Mouse (Mus musculus) 3T3-L1 (cell line): ENCODE results near the gene Fkbp4.

Experiments
- DNase-seq: peaks from one replicate; pipeline ENCODE4 v3.0.0-alpha.2; 2015; ENCODE audit warnings: low read depth, low spot score

Gene Fkbp4

DNA sequence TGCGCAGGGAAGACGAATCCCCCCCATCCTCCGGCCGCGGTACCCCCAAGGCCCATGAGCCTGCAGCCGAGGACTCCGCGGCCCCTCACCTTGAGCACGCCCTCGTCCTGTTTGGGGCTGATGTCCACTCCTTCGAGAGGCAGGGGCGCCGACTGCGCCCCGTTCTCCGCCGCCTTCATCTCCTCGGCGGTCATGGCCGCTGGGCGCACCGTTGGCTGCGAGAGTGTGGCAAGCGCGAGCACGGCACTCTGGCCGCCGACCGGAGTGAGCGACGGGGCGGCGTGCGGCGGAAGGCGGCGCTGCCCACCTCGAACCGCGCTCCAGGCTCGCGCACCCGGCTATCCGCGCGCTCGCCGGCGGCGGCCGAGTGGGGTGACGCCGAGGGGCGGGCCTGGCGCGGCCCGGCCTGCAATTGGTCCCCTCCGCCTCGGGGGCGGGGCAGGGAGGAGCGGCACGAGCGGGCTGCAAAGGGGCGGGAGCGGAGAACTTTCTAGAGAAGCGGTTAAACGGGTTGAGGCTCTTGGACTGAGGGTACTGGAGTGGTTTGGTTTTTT lies at the start of gene Fkbp4:
Fkbp4 (minus strand) TSS at position 361 of the 554 bp plus-strand sequence.
- peak; percentile 89 for DNase-seq

DNA sequence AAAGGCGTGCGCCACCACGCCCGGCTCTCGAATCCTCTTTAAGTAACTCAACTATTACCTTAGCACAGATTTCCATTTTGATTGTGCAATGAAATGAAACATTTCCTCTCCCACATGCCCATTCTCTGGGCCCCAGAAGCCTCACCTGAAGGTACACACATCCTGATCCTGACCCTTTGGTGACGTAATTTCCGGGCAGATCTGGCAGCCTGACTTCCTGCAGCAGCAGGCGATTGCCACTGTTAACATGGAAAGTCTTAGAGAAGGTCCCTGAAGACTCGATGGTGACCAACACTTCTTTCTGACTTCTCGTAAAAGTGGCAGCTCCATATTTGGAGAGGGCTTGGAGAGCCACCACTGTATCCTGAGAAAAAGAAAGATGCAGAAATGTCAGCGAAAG lies 49.3 kb upstream of the Fkbp4 start:
- no peak for DNase-seq

DNA sequence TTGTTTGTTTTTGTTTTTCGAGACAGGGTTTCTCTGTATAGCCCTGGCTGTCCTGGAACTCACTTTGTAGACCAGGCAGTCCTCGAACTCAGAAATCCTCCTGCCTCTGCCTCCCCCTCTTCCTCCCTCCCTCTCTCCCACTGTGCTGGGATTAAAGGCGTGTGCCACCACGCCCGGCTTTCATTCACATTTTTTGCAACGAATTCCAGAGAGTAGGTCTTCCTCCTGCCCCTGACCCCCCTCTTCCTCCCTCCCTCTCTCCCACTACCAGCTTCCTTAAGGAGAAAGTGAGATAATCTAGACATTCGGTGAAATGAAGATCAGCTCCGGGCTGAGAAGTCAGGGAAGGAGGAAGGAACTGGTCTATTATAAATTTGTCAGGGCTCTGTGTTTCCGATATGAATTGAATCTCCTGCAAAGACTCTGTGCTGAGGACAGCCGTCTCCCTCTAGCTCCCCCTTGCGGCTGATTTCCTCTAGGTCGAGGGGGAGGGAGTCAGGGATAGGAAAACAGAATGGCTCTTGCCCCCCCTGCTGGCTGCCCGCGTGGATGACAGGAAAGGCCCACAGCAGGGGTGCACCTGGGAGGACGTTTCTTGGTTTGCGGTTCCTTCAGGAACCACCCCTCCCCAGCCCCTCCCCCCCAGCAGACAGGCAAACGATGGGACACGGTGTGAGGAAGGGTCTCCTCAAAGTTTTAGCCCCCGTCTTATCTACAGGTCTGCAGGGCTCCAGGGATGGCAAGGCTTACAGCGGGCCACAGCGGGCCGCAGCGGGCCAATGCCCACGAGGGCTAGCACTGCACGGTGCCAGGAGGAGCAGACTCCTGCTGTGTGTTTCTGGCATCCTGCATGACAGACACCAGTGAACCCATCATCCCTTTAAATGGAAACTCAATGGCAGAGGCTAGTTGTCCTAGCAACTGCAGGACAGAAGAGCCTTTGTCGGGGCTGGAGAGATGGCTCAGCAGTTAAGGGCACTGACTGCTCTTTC lies 41.3 kb upstream of the Fkbp4 start:
- DNase-seq = peak; percentile 98

DNA sequence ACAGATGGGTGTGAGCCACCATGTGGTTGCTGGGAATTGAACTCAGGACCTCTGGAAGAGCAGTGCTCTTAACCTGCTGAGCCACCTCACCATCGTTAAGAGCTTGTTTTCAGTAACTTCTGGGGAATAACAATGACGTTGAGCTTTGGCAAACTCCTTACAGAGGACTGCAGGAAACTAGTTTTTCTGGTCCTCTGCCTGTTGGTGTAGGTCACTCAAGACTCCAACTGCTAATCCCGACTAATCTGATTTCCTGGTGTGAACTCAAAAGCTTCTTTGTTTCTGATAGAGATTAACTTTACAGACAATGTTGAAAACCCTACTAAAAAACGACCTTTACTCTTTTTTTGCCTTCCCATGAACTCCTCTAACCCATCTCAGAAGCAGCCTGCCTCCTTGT lies 39.0 kb upstream of the Fkbp4 start:
- no peak for DNase-seq

DNA sequence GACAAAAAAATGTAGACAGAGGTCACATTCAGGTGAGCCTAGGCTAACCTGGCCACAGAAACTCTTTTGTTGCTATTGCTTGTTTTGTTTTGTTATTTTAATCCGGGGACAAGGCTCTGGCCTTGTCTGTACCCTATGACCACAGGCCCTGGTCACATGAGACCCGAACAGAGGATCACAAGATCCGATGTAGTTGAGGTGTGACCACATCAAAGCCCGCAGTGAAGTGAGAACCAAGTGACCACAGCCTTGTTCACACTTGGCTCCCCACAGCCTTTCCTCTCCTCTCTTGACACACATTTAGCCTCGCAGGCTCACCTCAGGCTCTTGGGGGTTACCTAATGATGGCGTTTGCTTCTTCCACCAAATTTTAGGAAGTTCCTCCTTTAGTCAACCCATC lies 35.6 kb upstream of the Fkbp4 start:
- DNase-seq = no peak

DNA sequence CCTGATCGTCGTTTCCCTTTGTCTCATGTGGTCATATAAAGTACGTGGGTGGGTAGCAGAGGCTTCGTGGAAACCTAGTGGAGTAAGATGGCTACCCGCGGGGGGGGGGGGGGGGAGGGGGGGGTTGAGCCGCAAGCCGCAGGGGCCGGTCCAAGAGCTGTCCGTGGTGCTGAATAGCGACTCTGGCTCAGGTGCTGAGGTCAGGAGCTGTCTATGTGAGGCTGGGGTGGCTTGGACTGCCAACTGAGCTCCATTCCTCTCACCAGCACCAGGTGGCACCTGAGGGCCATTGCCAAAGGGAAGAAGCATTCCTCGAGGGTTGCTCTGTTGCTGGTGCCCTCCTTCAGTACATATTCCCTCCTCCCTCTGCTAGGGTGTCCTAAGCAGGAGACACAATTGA lies 31.0 kb upstream of the Fkbp4 start:
- peak; percentile 50 for DNase-seq

DNA sequence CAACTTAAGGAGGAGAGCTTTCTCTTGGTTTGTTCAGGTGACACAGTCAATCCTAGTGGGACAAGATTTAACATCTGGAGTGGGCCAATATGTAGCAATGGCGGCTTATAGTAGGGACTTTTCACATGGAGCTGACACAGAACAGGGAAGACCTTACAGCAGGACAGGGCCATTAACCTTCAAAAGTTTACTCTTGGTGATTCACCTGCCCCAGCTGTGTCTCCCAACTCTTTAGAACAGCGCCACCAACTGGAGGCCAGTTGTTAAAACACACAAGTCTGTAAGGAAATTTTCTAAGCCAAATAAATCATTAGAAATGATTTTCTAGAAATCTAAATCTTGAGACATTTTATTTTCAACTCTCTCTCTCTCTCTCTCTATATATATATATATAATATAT lies 28.8 kb upstream of the Fkbp4 start:
- DNase-seq = peak; percentile 30

DNA sequence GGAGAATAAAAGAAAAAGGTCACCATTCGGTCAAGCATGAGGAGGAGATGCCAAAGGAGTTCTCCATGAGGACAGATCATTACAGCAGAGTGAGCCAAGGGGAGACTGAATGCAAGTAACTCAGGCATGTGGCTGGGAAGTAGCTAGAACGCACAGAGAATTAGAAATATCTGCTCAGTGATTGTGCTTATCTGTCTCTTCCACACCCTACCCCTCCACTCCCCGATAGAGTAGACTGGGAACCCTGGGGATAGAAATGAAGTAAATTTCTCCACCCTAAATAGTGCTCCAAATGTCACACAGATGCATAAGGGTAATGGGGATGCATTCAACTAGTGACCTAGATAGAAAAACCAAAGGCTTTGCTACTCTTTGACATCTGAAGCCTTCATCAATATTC lies 28.1 kb upstream of the Fkbp4 start:
- DNase-seq = no peak

DNA sequence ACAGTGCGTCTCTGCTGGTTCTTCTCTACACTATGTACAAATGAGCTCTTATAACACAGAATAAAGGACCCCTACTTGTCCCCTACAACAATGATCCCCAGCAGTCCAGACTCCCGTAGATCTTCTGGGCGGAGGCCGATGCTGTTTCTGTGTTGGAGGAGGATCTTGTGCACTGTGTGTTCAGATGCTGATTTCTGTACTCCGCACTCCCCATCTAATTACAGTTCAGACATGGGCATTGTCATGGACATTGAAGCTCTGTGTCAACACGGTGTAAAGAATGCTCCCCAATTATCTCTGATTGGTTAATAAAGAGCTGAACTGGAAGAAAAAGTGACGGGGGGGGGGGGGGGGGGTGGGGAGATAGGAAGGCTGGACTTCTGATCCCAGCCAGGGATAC lies 27.6 kb upstream of the Fkbp4 start:
- DNase-seq = no peak

DNA sequence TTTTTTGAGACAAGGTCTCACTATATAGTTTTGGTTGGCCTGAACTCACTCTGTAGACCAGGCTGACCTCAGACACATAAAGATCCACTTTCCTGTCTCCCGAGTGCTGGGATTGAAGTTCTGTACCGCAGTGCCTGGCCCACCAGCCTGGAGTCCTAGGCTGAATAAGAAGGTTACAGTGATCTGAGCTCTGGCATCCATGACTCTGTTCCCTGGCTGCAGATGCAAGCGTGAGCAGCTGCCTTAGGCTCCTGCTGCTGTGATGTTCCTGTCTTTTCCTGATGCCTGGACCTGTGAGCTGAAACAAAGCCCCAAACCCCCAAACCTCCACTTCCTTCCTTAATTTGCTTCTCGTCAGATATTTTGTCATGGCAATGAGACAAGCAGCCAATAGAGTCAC lies 26.5 kb upstream of the Fkbp4 start:
- no peak for DNase-seq

DNA sequence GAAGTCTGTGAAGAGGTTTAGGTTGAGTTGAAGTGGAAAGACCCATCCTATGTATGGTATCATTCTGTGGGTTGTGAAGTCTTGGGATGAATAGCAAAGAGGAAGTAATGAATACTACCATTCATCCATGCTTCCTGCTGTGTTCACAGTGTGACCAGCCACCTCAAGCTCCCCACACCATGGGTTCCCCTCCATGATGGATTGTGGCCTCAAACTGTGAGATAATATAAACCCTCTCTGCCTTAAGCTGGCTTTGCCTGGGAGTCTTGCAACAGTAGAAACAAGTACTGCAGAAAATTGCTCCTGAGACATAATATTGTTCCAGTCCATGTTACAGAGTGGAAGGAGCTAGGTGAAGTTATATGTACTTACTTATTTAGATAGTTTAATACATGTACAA lies 23.1 kb upstream of the Fkbp4 start:
- DNase-seq = no peak

DNA sequence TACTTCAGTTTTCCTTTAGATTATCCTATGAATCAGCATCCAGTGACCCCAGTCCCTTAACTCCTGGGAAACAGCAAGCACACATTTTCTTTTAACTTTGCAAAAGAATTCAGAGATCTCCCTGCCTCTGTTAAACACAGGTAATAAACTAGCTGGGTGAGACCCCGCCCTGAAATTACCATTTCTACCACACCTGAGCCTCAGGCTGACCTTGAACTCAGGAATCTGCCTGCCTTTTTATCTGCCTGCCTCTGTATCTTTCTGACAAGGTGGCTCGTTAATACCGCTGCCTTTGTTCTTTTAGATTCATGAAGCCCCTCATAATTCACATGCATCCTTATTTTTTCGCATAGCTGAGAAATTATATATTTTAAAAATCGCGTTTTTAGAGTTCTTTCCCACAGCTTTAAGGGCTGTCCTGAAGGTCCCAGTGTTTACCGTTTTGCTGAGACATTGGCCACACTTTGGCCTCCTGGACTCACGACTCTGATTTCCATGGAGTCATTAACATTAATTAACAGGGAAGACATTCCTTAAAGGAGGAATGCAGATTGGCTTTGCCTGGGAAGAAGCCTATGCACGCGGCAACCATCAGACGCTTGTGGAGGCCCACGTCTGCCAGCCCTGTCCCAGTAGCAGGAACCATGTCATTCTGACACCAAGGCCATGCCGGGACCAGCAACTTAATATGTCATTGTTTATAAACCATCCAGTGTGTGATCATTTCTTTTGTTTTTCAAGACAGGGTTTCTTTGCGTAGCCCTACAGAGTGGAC lies 22.4 kb upstream of the Fkbp4 start:
- no peak for DNase-seq

DNA sequence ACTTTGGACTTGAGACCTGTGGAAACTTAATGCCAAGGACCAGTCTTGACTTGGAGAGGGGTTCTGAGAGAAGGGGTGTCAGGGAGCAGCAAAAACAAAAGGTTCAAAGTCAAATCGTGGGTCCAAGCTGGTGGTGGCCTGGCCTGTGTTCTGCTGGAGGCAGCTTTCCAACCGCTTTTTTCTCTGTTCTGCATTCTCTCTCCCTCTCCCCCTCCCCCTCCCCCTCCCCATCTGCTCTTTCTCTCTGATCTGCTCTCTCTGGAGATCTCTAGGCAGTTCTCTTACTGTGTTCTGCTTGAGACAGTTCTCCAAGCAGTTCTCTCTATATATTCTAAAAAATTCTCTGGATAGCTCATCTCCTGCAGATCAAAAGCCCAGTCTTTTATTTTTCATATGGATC lies 21.8 kb upstream of the Fkbp4 start:
- DNase-seq = no peak

DNA sequence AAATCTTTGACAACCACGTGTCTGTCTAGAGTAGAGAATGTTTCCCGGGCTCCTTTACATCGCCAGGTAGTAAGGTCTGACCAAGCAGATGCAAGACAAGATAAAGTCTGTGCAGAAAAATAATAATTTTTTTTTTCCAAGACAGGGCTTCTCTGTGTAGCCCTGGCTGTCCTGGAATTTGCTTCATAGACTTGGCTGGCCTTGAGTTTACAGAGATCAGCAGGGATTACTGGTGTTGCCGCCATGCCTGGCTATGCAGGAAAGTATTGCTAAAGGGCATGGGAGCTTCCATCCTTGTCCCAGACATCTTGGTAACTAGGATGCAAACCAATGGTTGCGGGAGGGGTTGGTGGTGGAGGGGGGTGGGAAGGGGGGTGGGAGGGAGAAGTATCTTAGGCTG lies 18.7 kb upstream of the Fkbp4 start:
- DNase-seq = no peak

DNA sequence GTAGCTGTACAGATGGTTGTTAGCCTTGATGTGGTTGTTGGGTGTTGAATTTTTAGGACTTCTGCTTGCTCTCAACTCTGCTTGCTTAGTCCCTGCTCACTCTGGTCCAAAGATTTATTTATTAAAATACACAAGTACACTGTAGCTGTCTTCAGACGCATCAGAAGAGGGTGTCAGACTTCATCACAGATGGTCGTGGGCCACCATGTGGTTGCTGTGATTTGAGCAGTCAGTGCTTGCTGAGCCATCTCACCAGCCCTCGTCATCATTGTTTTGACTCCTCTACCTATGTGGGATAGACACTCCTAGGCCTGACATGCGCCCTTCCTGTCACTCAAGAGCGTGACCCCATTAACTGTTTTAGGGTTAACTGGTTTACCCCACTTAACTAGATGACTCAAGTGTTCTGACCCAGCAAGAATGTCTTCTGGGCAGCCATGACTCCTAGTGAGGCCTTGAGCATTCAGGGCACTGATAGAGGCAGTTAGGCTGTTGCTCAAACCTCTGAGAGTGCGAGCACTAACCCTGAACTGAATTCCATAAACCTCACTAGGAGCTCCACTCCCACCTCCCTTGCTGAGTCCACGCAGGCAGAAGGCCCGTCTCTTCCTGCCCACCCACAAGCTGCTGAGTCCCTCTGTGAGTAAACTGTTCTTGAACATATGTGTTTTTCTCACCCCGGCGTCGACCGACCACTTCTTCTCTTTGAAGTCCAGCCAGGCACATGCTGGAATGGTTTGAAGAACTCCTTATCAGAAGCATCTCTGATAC lies 17.5 kb upstream of the Fkbp4 start:
- DNase-seq = no peak

DNA sequence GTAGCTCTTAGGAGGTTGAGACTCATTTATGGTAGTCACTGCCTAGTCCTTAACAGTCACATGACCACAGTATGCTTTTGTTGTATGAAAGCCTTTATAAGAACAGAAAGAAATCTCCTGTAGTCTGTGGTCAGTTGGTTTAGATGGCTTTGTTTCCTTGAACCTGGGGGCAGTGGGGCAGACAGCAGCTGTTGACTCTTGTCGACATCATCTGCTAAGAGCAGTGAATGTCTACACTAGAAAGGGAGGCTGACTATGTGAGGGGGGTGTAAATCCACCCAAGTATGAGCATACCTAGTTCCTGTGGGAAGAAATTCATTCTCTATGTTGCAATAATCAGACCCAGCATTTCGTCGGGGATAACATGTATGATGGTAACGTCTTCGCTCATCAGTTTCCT lies 8.6 kb upstream of the Fkbp4 start:
- no peak for DNase-seq

DNA sequence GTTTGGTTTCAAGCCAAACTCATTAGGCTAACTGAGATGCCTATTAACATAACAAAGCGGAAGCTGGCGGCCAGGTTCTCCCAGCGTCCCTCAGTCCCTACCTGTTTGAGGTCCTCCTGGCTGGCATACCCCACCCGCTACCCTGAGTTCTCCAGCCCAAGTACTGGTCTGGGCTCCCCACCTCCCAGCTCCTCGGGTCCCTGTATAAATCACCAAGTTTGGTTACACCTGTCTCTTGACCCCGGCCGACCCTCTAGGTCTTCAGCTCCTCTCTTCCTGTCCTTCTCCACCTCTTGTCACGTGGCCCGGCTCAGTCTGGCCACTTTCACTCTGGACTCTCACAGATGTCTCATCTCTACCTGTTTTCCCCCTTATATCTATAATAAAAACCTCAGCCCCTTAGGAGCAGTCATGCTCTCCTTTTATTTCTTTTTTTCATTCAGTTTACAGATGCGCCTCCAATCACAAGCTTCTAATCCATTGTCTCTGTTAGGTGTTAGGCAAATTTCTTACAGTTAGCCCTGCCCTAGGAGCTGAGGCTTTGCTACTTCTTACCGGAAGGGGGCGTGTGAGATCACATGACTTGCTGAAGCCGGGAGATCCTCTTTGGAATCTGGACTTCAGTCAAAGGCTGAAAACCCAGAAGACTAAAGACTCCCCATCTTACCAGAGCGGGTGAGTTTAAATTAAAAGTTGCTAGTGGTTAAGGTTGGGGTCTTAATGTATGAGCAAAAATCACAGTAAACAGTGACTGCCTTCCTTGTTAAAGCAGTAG lies 7.5 kb upstream of the Fkbp4 start:
- DNase-seq = peak; percentile 67

DNA sequence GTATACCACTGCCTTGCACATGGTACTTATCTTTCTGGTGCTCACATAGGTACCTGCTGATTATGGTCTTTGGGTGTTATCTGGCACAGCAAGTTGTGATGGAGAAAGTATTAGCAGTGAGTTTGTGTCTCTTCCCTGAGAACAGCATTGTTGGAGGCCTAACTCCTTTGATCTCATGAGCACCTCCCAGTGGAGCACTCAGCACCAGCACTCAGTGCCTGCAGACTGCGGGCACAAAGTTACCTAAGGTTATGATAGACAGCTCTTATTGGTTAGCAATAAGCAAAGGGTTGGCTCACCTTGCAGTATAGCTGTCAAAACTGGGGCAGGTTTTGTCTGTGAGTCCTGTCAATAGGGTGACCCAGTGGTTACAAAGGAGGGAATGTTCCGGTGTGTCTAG lies 1.8 kb upstream of the Fkbp4 start:
- peak; percentile 20 for DNase-seq

DNA sequence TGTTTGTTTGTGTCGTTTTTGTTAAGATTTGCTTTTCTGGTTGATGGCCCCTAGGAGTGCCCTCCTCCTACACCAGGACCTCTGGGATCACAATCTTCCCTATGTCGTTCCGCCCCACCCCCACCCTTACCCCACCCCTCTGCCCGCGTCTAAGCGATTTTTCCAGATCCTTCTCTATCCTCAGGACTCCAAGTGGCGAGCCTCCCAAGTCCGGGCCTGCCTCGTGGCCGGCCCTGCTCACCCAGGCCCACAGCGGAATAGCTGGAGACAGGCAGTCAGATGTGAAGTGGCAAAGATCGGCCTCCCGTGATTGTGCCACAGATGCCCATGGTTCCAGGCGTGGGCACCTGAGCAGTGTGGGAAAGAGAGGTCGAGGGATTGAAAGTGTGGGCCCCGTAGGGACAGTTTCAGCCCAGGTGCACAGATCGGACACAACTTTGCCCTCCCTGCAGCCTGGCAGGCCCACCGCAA lies 429 bp upstream of the Fkbp4 start:
- no peak for DNase-seq

DNA sequence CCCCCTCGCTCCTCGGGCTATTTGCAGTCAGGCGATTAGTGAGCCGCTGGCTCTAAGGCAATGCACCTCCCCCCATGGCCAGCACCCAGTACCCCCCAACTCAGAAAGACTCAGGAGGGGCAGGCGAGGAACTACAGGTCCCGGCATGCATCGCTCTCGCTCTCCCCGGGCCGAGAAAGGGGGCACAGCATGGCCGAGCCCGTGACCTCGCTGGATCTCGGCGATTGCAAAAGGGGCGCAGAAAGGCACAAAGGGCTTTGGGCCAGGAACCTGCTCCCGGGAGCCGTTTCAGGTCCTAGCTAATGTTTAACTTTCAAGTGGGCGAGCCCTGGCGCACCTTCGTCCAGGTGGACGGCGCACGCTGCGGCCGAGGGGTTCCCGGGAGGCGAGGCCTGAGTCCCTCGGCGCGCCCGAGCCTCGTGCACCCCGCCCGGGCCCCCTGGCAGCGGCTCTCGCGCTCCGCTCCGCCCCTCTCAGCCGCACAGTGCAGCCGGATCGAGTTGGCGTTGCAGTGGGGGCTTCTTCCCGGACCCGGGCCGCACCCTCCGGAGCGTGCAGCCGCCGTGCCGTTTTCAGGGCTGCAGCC lies 653 bp downstream of the Fkbp4 start:
- DNase-seq = peak; percentile 58
